Mouse (Mus musculus) CH12.LX (cell line): ENCODE measurements around the gene Nkapd1. TPM values are rescaled to one million over a fixed set of nuclear protein-coding genes. Genes with fewer than 3 reads are reported as not detected.

ENCODE experiments used
- DNase-seq: peaks from one replicate; pipeline ENCODE4 v3.0.0-alpha.2; 2013; ENCODE audit errors: extremely low read depth
- H3K27ac ChIP-seq: 2 replicates; pipeline ENCODE4 v1.5.1; 2012; ENCODE audit warnings: low read depth, mild to moderate bottlenecking, control low read depth, moderate library complexity; ENCODE audit not compliant: insufficient read depth
- H3K27me3 ChIP-seq: replicated peaks from 2 replicates; pipeline ENCODE3; 2012; ENCODE audit warnings: inconsistent platforms
- H3K36me3 ChIP-seq, 2 experiments: replicated peaks in 1 of 2; 2 replicates each; pipeline versions ENCODE3 to v1.6.1; 2012; ENCODE audit warnings: inconsistent platforms in 1 of 2, low read length in 1 of 2, mild to moderate bottlenecking in 1 of 2, mixed read lengths in 1 of 2, moderate library complexity in 1 of 2; ENCODE audit not compliant: control insufficient read depth in 1 of 2, insufficient read depth in 1 of 2
- H3K4me1 ChIP-seq, 2 experiments: 2 replicates each; pipeline ENCODE4 v1.6.1; 2012; ENCODE audit warnings: inconsistent platforms in 1 of 2, moderate library complexity in 1 of 2; ENCODE audit not compliant: insufficient read depth in 2 of 2, control insufficient read depth in 1 of 2
- H3K4me2 ChIP-seq: 2 replicates; pipeline ENCODE4 v1.6.1; 2012; ENCODE audit warnings: low read depth, mild to moderate bottlenecking, control low read depth; ENCODE audit not compliant: poor library complexity, insufficient read depth, severe bottlenecking
- H3K4me3 ChIP-seq, 3 experiments: fragments of 150-350 bp in 1 of 3; sonication (generic) in 1 of 3; replicated peaks in 1 of 3; 2 replicates each; pipeline versions ENCODE3 to v1.5.1; 2011 to 2012; ENCODE audit warnings: low read depth in 2 of 3, low read length in 2 of 3, mild to moderate bottlenecking in 2 of 3, moderate library complexity in 2 of 3, control low read depth in 1 of 3, improper control_type of control experiment in 1 of 3, inconsistent platforms in 1 of 3, mixed read lengths in 1 of 3; ENCODE audit not compliant: poor library complexity in 1 of 3
- H3K79me2 ChIP-seq: replicated peaks from 2 replicates; pipeline ENCODE4 v1.6.1; 2012; ENCODE audit warnings: mild to moderate bottlenecking, moderate library complexity; ENCODE audit not compliant: control insufficient read depth, poor library complexity, insufficient read depth, severe bottlenecking; ENCODE audit errors: extremely low read depth
- H3K9ac ChIP-seq: 2 replicates; pipeline ENCODE4 v1.6.1; 2012; ENCODE audit warnings: low read depth, mild to moderate bottlenecking, control low read depth, moderate library complexity; ENCODE audit not compliant: insufficient read depth
- H3K9me3 ChIP-seq: replicated peaks from 2 replicates; pipeline ENCODE3; 2012; ENCODE audit warnings: low read length, inconsistent platforms, mixed read lengths
- BHLHE40 ChIP-seq: IDR thresholded peaks from 2 replicates; pipeline ENCODE4 v1.6.1; 2011; ENCODE audit warnings: mild to moderate bottlenecking, low read depth, low read length, improper control_type of control experiment
- CHD1 ChIP-seq: IDR thresholded peaks from 2 replicates; pipeline ENCODE4 v1.6.1; 2012; ENCODE audit warnings: low read depth, low read length, improper control_type of control experiment, inconsistent platforms
- CHD2 ChIP-seq: IDR thresholded peaks from 2 replicates; pipeline ENCODE4 v1.6.1; 2011; ENCODE audit warnings: low read length, improper control_type of control experiment
- CTCF ChIP-seq, 2 experiments: IDR thresholded peaks in 1 of 2; conservative IDR thresholded peaks in 1 of 2; 2 replicates each; pipeline ENCODE4 v1.5.1; 2011 to 2012; ENCODE audit warnings: low read depth in 2 of 2, low read length in 2 of 2, improper control_type of control experiment in 1 of 2, inconsistent platforms in 1 of 2, mild to moderate bottlenecking in 1 of 2, moderate library complexity in 1 of 2
- E2F4 ChIP-seq: IDR thresholded peaks from 2 replicates; pipeline ENCODE4 v1.6.1; 2011; ENCODE audit warnings: low read depth, low read length, improper control_type of control experiment; ENCODE audit not compliant: insufficient replicate concordance
- ELF1 ChIP-seq: IDR thresholded peaks from 2 replicates; pipeline ENCODE4 v1.6.1; 2014; ENCODE audit warnings: low read depth, mild to moderate bottlenecking, inconsistent platforms, low read length, improper control_type of control experiment
- EP300 ChIP-seq: IDR thresholded peaks from 2 replicates; pipeline ENCODE4 v1.6.1; 2011; ENCODE audit warnings: low read length, improper control_type of control experiment
- ETS1 ChIP-seq: conservative IDR thresholded peaks from 2 replicates; pipeline ENCODE4 v1.6.1; 2012; ENCODE audit warnings: low read depth, mild to moderate bottlenecking, inconsistent platforms, low read length, improper control_type of control experiment, moderate library complexity
- GABPA ChIP-seq: IDR thresholded peaks from 2 replicates; pipeline ENCODE4 v1.6.1; 2012; ENCODE audit warnings: low read depth, low read length, improper control_type of control experiment, inconsistent platforms; ENCODE audit not compliant: insufficient replicate concordance
- HCFC1 ChIP-seq: IDR thresholded peaks from 2 replicates; pipeline ENCODE4 v1.6.1; 2012; ENCODE audit warnings: low read depth, mild to moderate bottlenecking, inconsistent platforms, low read length, improper control_type of control experiment
- IRF4 ChIP-seq: IDR thresholded peaks from 2 replicates; pipeline ENCODE4 v1.6.1; 2014; ENCODE audit warnings: low read depth, mild to moderate bottlenecking, inconsistent platforms, low read length, improper control_type of control experiment
- JUN ChIP-seq: IDR thresholded peaks from 2 replicates; pipeline ENCODE4 v1.6.1; 2011; ENCODE audit warnings: low read depth, mild to moderate bottlenecking, low read length, improper control_type of control experiment, moderate library complexity; ENCODE audit not compliant: insufficient read depth
- JUND ChIP-seq: conservative IDR thresholded peaks from 2 replicates; pipeline ENCODE4 v1.6.1; 2011; ENCODE audit warnings: low read depth, low read length, improper control_type of control experiment
- KAT2A ChIP-seq: IDR thresholded peaks from 2 replicates; pipeline ENCODE4 v1.6.1; 2012; ENCODE audit warnings: low read length, improper control_type of control experiment, inconsistent platforms; ENCODE audit not compliant: insufficient replicate concordance
- MAFK ChIP-seq: IDR thresholded peaks from 2 replicates; pipeline ENCODE4 v1.6.1; 2011; ENCODE audit warnings: low read length, improper control_type of control experiment; ENCODE audit not compliant: insufficient replicate concordance
- MAX ChIP-seq: IDR thresholded peaks from 2 replicates; pipeline ENCODE4 v1.6.1; 2011; ENCODE audit warnings: low read length, improper control_type of control experiment
- MAZ ChIP-seq: IDR thresholded peaks from 2 replicates; pipeline ENCODE4 v1.6.1; 2012; ENCODE audit warnings: low read depth, mild to moderate bottlenecking, inconsistent platforms, low read length, improper control_type of control experiment, moderate library complexity
- MEF2A ChIP-seq: IDR thresholded peaks from 2 replicates; pipeline ENCODE4 v1.6.1; 2014; ENCODE audit warnings: low read depth, mild to moderate bottlenecking, inconsistent platforms, low read length, improper control_type of control experiment, borderline replicate concordance
- MXI1 ChIP-seq: IDR thresholded peaks from 2 replicates; pipeline ENCODE4 v1.6.1; 2011; ENCODE audit warnings: mild to moderate bottlenecking, low read depth, low read length, improper control_type of control experiment
- MYC ChIP-seq: IDR thresholded peaks from 2 replicates; pipeline ENCODE4 v1.6.1; 2011; ENCODE audit warnings: low read depth, mild to moderate bottlenecking, improper control_type of control experiment, low read length
- NELFE ChIP-seq: IDR thresholded peaks from 2 replicates; pipeline ENCODE4 v1.6.1; 2011; ENCODE audit warnings: low read depth, low read length, improper control_type of control experiment
- NRF1 ChIP-seq: IDR thresholded peaks from 2 replicates; pipeline ENCODE4 v1.6.1; 2014; ENCODE audit warnings: low read depth, mild to moderate bottlenecking, inconsistent platforms, low read length, improper control_type of control experiment, moderate library complexity
- PAX5 ChIP-seq: IDR thresholded peaks from 2 replicates; pipeline ENCODE4 v1.6.1; 2012; ENCODE audit warnings: low read length, inconsistent platforms, mixed read lengths
- POLR2A ChIP-seq: IDR thresholded peaks from 2 replicates; pipeline ENCODE4 v1.6.1; 2011; ENCODE audit warnings: low read depth, mild to moderate bottlenecking, improper control_type of control experiment, low read length
- POLR2AphosphoS2 ChIP-seq: IDR thresholded peaks from 2 replicates; pipeline ENCODE4 v1.6.1; 2011; ENCODE audit warnings: low read depth, low read length, improper control_type of control experiment
- RAD21 ChIP-seq: IDR thresholded peaks from 2 replicates; pipeline ENCODE4 v1.6.1; 2011; ENCODE audit warnings: low read depth, mild to moderate bottlenecking, low read length, improper control_type of control experiment, moderate library complexity
- RCOR1 ChIP-seq: conservative IDR thresholded peaks from 2 replicates; pipeline ENCODE4 v1.6.1; 2012; ENCODE audit warnings: low read depth, mild to moderate bottlenecking, inconsistent platforms, low read length, improper control_type of control experiment
- SIN3A ChIP-seq: IDR thresholded peaks from 2 replicates; pipeline ENCODE4 v1.6.1; 2012; ENCODE audit warnings: low read length, improper control_type of control experiment, inconsistent platforms
- SMC3 ChIP-seq: IDR thresholded peaks from 2 replicates; pipeline ENCODE4 v1.6.1; 2011; ENCODE audit warnings: low read depth, low read length, improper control_type of control experiment
- TBP ChIP-seq: conservative IDR thresholded peaks from 2 replicates; pipeline ENCODE4 v1.6.1; 2011; ENCODE audit warnings: low read depth, low read length, improper control_type of control experiment
- TCF12 ChIP-seq: IDR thresholded peaks from 2 replicates; pipeline ENCODE4 v1.6.1; 2014; ENCODE audit warnings: low read depth, mild to moderate bottlenecking, inconsistent platforms, low read length, improper control_type of control experiment
- UBTF ChIP-seq: IDR thresholded peaks from 2 replicates; pipeline ENCODE4 v1.6.1; 2012; ENCODE audit warnings: low read depth, mild to moderate bottlenecking, inconsistent platforms, low read length, improper control_type of control experiment, moderate library complexity
- USF1 ChIP-seq: IDR thresholded peaks from 2 replicates; pipeline ENCODE4 v1.6.1; 2014; ENCODE audit warnings: low read depth, mild to moderate bottlenecking, inconsistent platforms, low read length, improper control_type of control experiment
- USF2 ChIP-seq: conservative IDR thresholded peaks from 2 replicates; pipeline ENCODE4 v1.6.1; 2011; ENCODE audit warnings: low read depth, low read length, improper control_type of control experiment
- ZC3H11A ChIP-seq: IDR thresholded peaks from 2 replicates; pipeline ENCODE4 v1.6.1; 2012; ENCODE audit warnings: low read depth, mild to moderate bottlenecking, inconsistent platforms, low read length, improper control_type of control experiment
- ZKSCAN1 ChIP-seq: IDR thresholded peaks from 2 replicates; pipeline ENCODE4 v1.6.1; 2012; ENCODE audit warnings: low read depth, inconsistent platforms, low read length, improper control_type of control experiment, borderline replicate concordance
- ZMIZ1 ChIP-seq: IDR thresholded peaks from 2 replicates; pipeline ENCODE4 v1.6.1; 2012; ENCODE audit warnings: low read depth, mild to moderate bottlenecking, inconsistent platforms, low read length, improper control_type of control experiment
- ZNF384 ChIP-seq: IDR thresholded peaks from 2 replicates; pipeline ENCODE4 v1.6.1; 2012; ENCODE audit warnings: low read depth, low read length, improper control_type of control experiment, inconsistent platforms
- dilution Hi-C: fragments of 300-500 bp; cut with MboI; formaldehyde crosslinking; loops from 2 replicates; pipeline ENCODE4 v1.14.3; 2020; ENCODE audit warnings: low sequenced_read_pairs; ENCODE audit not compliant: extremely low pct_unique_long_range_greater_than_20kb, extremely low pct_ligation_motif_present
- in situ Hi-C: fragments of 300-500 bp; cut with MboI; formaldehyde crosslinking; loops from 3 replicates; pipeline ENCODE4 v1.14.3; 2019; ENCODE audit warnings: low sequenced_read_pairs, low pct_ligation_motif_present, low pct_unique_long_range_greater_than_20kb, mixed read lengths
- polyA plus RNA-seq: library from polyadenylated mRNA; unstranded; fragments of >175 nt; gene quantifications from 2 replicates; pipeline ENCODE4 v1.2.1, GENCODE M21; 2012; ENCODE audit warnings: low read depth; ENCODE audit not compliant: insufficient read length
- total RNA-seq, 2 experiments: library from RNA; depleted of rRNA; stranded (reverse); fragments of 300-350 nt in 1 of 2; fragments of >200 nt in 1 of 2; gene quantifications; 2 replicates each; pipeline ENCODE4 v1.2.3; 2012 to 2014

Gene Nkapd1
- total RNA-seq (2012; rRNA removed) (9.6 and 10.0 TPM in 2 replicates), total RNA-seq (2014; rRNA removed) (13.5 and 13.7 TPM in 2 replicates), polyA plus RNA-seq (36.7 and 38.4 TPM in 2 replicates)

- Histone ChIP-seq H3K4me1 (peaks cover 5 to 29% of the 10 kb centered on the region in 2 experiments; a peak in 2 of 4 replicates), H3K27me3 (no peaks in the 10 kb centered on the region), H3K27ac (peak within 1 kb of the TSS; percentile 93), H3K79me2 (peaks cover 34% of the 10 kb centered on the region), H3K36me3 (peaks cover 30 to 34% of the 10 kb centered on the region in 2 experiments), H3K9me3 (no peaks in the 10 kb centered on the region), H3K9ac (peak within 1 kb of the TSS; percentile 86), H3K4me3 (peak within 1 kb of the TSS; percentile 71 to 96 (median 92)), H3K4me2 (peak within 1 kb of the TSS; percentile 88)
- peak; percentile 93 for DNase-seq
- in situ Hi-C loops (no loop called here), dilution Hi-C loops (no loop called here)
- no peak for TF ChIP-seq ZKSCAN1
- TF ChIP-seq JUND, result no peak
- TF ChIP-seq ZC3H11A, result no peak
- TF ChIP-seq ETS1, result no peak
- no peak for TF ChIP-seq ZNF384
- TF ChIP-seq UBTF, result peak; percentile 96
- peak; percentile 71; the same call in 1 of the 2 replicates for TF ChIP-seq POLR2A
- TF ChIP-seq MAFK, result no peak
- no peak for TF ChIP-seq SMC3
- TF ChIP-seq USF1, result no peak
- no peak for TF ChIP-seq JUN
- peak; percentile 62 for TF ChIP-seq NELFE
- peak; percentile 81 for TF ChIP-seq MYC
- no peak for TF ChIP-seq PAX5
- TF ChIP-seq TBP, result no peak
- TF ChIP-seq GABPA, result no peak; the same call in 1 of the 2 replicates
- TF ChIP-seq EP300, result no peak
- TF ChIP-seq ZMIZ1, result peak; percentile 64; the same call in 1 of the 2 replicates
- peak; percentile 81; the same call in 1 of the 2 replicates for TF ChIP-seq MAX
- TF ChIP-seq BHLHE40, result peak; percentile 44; the same call in 1 of the 2 replicates
- TF ChIP-seq CHD2, result 0 out of 2 replicates have a peak, but pooled peaks have one; percentile 28
- no peak for TF ChIP-seq USF2
- TF ChIP-seq RCOR1, result no peak
- peak; percentile 98 for TF ChIP-seq MXI1
- peak; percentile 70; the same call in 1 of the 2 replicates for TF ChIP-seq TCF12
- no peak for TF ChIP-seq POLR2AphosphoS2
- TF ChIP-seq IRF4, result peak; percentile 53; the same call in 1 of the 2 replicates
- TF ChIP-seq RAD21, result no peak
- TF ChIP-seq CHD1, result no peak
- TF ChIP-seq MEF2A, result no peak; the same call in 1 of the 2 replicates
- peak; percentile 93 for TF ChIP-seq SIN3A
- peak; percentile 55; the same call in 1 of the 2 replicates for TF ChIP-seq KAT2A
- peak; percentile 84 for TF ChIP-seq ELF1
- TF ChIP-seq E2F4, result no peak
- TF ChIP-seq HCFC1, result peak; percentile 87
- TF ChIP-seq MAZ, result peak; percentile 43; the same call in 1 of the 2 replicates
- TF ChIP-seq NRF1, result peak; percentile 72
- TF ChIP-seq CTCF (conservative IDR thresholded peaks at IDR 0.05 in 1 of 2, IDR thresholded peaks at IDR 0.05 in 1 of 2; ENCODE audit: low read depth in 2 of 2, low read length in 2 of 2), result no peak
Measured at GRCm38 (mm10) chr9:50616766-50617603, at the start of gene Nkapd1, which contains the start of gene Pih1d2. Gene Nkapd1 (minus strand): TSS chr9:50617464. Gene Pih1d2 (plus strand): TSS chr9:50617321.
